Comparison of ENCODE assay signal across 19 mouse cellular contexts in genomic region chr9:107453151-107453550, GRCm38 (mm10). TPM values are rescaled to one million over a fixed set of nuclear protein-coding genes. Genes with fewer than 3 reads are reported as not detected.
DNase-seq lines count a peak whose midpoint lies in the region; ATAC-seq and TF ChIP-seq lines count a peak whose summit lies in the region.
"Had no signal": no experiment of that assay in that cellular context is flagged by ENCODE, and none has a peak within 500 bp of the region (broad histone marks: within the 10 kb centered on the region; RNA-seq: fewer than 3 reads in every experiment).

No protein-coding gene starts in this region.

- H3K36me3 ChIP-seq in hindbrain, embryonic 12.5 days = no peaks in the 10 kb centered on the region
- H3K36me3 ChIP-seq in hindbrain, embryonic 14.5 days (replicated peaks; ENCODE audit: control insufficient read depth, insufficient read depth) = no peaks in the 10 kb centered on the region
- no peaks in the 10 kb centered on the region for H3K36me3 ChIP-seq in lung, embryonic 16.5 days (ENCODE audit: control insufficient read depth, insufficient read depth, low read length)
- H3K36me3 ChIP-seq in liver, postnatal 0 days (replicated peaks; ENCODE audit: insufficient read depth, low read length) = no peaks in the 10 kb centered on the region
- no peaks in the 10 kb centered on the region for H3K36me3 ChIP-seq in stomach, embryonic 15.5 days
- H3K36me3 ChIP-seq: embryonic facial prominence, embryonic 15.5 days; heart, embryonic 12.5 days; hindbrain, embryonic 15.5 days; intestine, embryonic 15.5 days; limb, embryonic 15.5 days had no signal

- no peaks in the 10 kb centered on the region for H3K27me3 ChIP-seq in hindbrain, embryonic 12.5 days
- H3K27me3 ChIP-seq in hindbrain, embryonic 14.5 days (ENCODE audit: control insufficient read depth, insufficient read depth, low read length) = no peaks in the 10 kb centered on the region
- H3K27me3 ChIP-seq in lung, embryonic 16.5 days (ENCODE audit: control insufficient read depth, insufficient read depth, low read depth, low read length) = no peaks in the 10 kb centered on the region
- H3K27me3 ChIP-seq in liver, postnatal 0 days (ENCODE audit: insufficient read depth, low read length) = 0 out of 2 replicates have a peak, but pooled peaks cover 2% of the 10 kb centered on the region
- H3K27me3 ChIP-seq in stomach, embryonic 15.5 days (replicated peaks) = no peaks in the 10 kb centered on the region; the same call in 1 of the 2 replicates
- H3K27me3 ChIP-seq: hindbrain, embryonic 15.5 days; intestine, embryonic 15.5 days had no signal

- no peak overlapping the region for H3K9ac ChIP-seq in hindbrain, embryonic 12.5 days
- H3K9ac ChIP-seq in hindbrain, embryonic 14.5 days = no peak overlapping the region
- H3K9ac ChIP-seq in lung, embryonic 16.5 days (ENCODE audit: low read length) = no peak overlapping the region
- no peak overlapping the region for H3K9ac ChIP-seq in liver, postnatal 0 days (replicated peaks)
- no peak overlapping the region for H3K9ac ChIP-seq in stomach, embryonic 15.5 days
- H3K9ac ChIP-seq: embryonic facial prominence, embryonic 15.5 days; heart, embryonic 12.5 days; hindbrain, embryonic 15.5 days; intestine, embryonic 15.5 days; limb, embryonic 15.5 days had no signal

- no peak overlapping the region for H3K4me3 ChIP-seq in hindbrain, embryonic 12.5 days
- H3K4me3 ChIP-seq in hindbrain, embryonic 14.5 days (replicated peaks; ENCODE audit: low read length) = no peak overlapping the region
- no peak overlapping the region for H3K4me3 ChIP-seq in lung, embryonic 16.5 days (ENCODE audit: low read length)
- H3K4me3 ChIP-seq in lung, adult 2 months (replicated peaks; ENCODE audit: extremely low read depth, low read depth, low read length) = no peak overlapping the region
- H3K4me3 ChIP-seq in liver, postnatal 0 days (ENCODE audit: low read depth, low read length) = no peak overlapping the region
- no peak overlapping the region for H3K4me3 ChIP-seq in stomach, embryonic 15.5 days (replicated peaks)
- H3K4me3 ChIP-seq: embryonic facial prominence, embryonic 15.5 days; heart, embryonic 12.5 days; hindbrain, embryonic 15.5 days; intestine, embryonic 15.5 days; limb, embryonic 15.5 days had no signal

- no peaks in the 10 kb centered on the region for H3K9me3 ChIP-seq in hindbrain, embryonic 12.5 days (replicated peaks)
- H3K9me3 ChIP-seq in hindbrain, embryonic 14.5 days (ENCODE audit: control insufficient read depth, low read length) = no peaks in the 10 kb centered on the region
- no peaks in the 10 kb centered on the region for H3K9me3 ChIP-seq in lung, embryonic 16.5 days (ENCODE audit: control insufficient read depth, low read length)
- H3K9me3 ChIP-seq in liver, postnatal 0 days (ENCODE audit: low read length) = no peaks in the 10 kb centered on the region
- H3K9me3 ChIP-seq in stomach, embryonic 15.5 days = no peaks in the 10 kb centered on the region
- H3K9me3 ChIP-seq: embryonic facial prominence, embryonic 15.5 days; heart, embryonic 12.5 days; hindbrain, embryonic 15.5 days; intestine, embryonic 15.5 days; limb, embryonic 15.5 days had no signal

- DNase-seq in hindbrain, embryonic 14.5 days (ENCODE audit: low spot score) = no peak
- no peak for DNase-seq in lung, adult 2 months
- DNase-seq in liver, postnatal 0 days = peak; percentile 36
- DNase-seq in urinary bladder, postnatal 10 days (ENCODE audit: low spot score) = no peak
- DNase-seq: adrenal gland, adult 2 months; cerebellum, adult 11 months; cerebellum, adult 9-11 months; gastrocnemius, postnatal 10 days; left cerebral cortex, postnatal 4 days had no signal

- no peak overlapping the region for H3K4me2 ChIP-seq in hindbrain, embryonic 12.5 days (replicated peaks)
- H3K4me2 ChIP-seq in hindbrain, embryonic 14.5 days (replicated peaks) = no peak overlapping the region
- H3K4me2 ChIP-seq in lung, embryonic 16.5 days (ENCODE audit: low read depth, low read length) = no peak overlapping the region
- no peak overlapping the region for H3K4me2 ChIP-seq in liver, postnatal 0 days (ENCODE audit: low read depth, low read length)
- 0 out of 2 replicates have a peak overlapping the region, but pooled peaks have one; percentile 16 for H3K4me2 ChIP-seq in stomach, embryonic 15.5 days
- H3K4me2 ChIP-seq: embryonic facial prominence, embryonic 15.5 days; heart, embryonic 12.5 days; hindbrain, embryonic 15.5 days; intestine, embryonic 15.5 days; limb, embryonic 15.5 days had no signal

- ATAC-seq in hindbrain, embryonic 12.5 days (ENCODE audit: low FRiP score) = no peak
- no peak for ATAC-seq in hindbrain, embryonic 14.5 days (ENCODE audit: low FRiP score)
- peak; percentile 44; the same call in 1 of the 2 replicates for ATAC-seq in lung, embryonic 16.5 days (ENCODE audit: low read depth)
- no peak for ATAC-seq in liver, postnatal 0 days
- ATAC-seq in stomach, embryonic 15.5 days (ENCODE audit: insufficient read depth, low FRiP score, low read depth) = peak; percentile 37
- ATAC-seq: forebrain, embryonic 16.5 days; intestine, embryonic 15.5 days; Patski had no signal

- TF ChIP-seq EP300 in liver, postnatal 0 days (IDR thresholded peaks at IDR 0.05; ENCODE audit: low read depth) = no peak

- 0 out of 2 replicates have a peak overlapping the region, but pooled peaks have one; percentile 66 for H3K27ac ChIP-seq in hindbrain, embryonic 12.5 days
- H3K27ac ChIP-seq in hindbrain, embryonic 14.5 days = no peak overlapping the region
- no peak overlapping the region for H3K27ac ChIP-seq in lung, embryonic 16.5 days (ENCODE audit: low read length)
- no peak overlapping the region for H3K27ac ChIP-seq in liver, postnatal 0 days (ENCODE audit: low read depth)
- no peak overlapping the region for H3K27ac ChIP-seq in stomach, embryonic 15.5 days
- H3K27ac ChIP-seq: embryonic facial prominence, embryonic 15.5 days; hindbrain, embryonic 15.5 days; intestine, embryonic 15.5 days; limb, embryonic 15.5 days had no signal

- peaks cover 46% of the 10 kb centered on the region for H3K4me1 ChIP-seq in hindbrain, embryonic 12.5 days
- peaks cover 28% of the 10 kb centered on the region for H3K4me1 ChIP-seq in hindbrain, embryonic 14.5 days (replicated peaks; ENCODE audit: control insufficient read depth, insufficient read depth, low read length)
- H3K4me1 ChIP-seq in lung, embryonic 16.5 days (replicated peaks; ENCODE audit: control insufficient read depth, insufficient read depth, low read length) = peaks cover 18% of the 10 kb centered on the region
- H3K4me1 ChIP-seq in lung, adult 2 months (ENCODE audit: control insufficient read depth, insufficient read depth, low read length) = no peaks in the 10 kb centered on the region
- no peaks in the 10 kb centered on the region for H3K4me1 ChIP-seq in liver, postnatal 0 days (ENCODE audit: insufficient read depth)
- peaks cover 17% of the 10 kb centered on the region for H3K4me1 ChIP-seq in stomach, embryonic 15.5 days
- H3K4me1 ChIP-seq: embryonic facial prominence, embryonic 15.5 days; limb, embryonic 15.5 days had no signal

- no peak for TF ChIP-seq POLR2A in lung, adult 2 months (IDR thresholded peaks at IDR 0.05; ENCODE audit: borderline replicate concordance, extremely low read depth, low read depth, low read length)

- TF ChIP-seq CTCF in lung, adult 2 months (IDR thresholded peaks at IDR 0.05; ENCODE audit: insufficient read depth, low read length) = no peak
- 0 out of 2 replicates have a peak, but pooled peaks have one; percentile 29 for TF ChIP-seq CTCF in liver, postnatal 0 days (IDR thresholded peaks at IDR 0.05; ENCODE audit: low read depth)

- 84% methylated on average over 8 of the region's 8 CpGs for WGBS in hindbrain, embryonic 12.5 days
- WGBS in hindbrain, embryonic 14.5 days = 88% methylated on average over 8 of the region's 8 CpGs
- 55% methylated on average over 8 of the region's 8 CpGs for WGBS in lung, embryonic 16.5 days
- WGBS in lung, adult 2 months = 57% methylated on average over 8 of the region's 8 CpGs
- 50% methylated on average over 8 of the region's 8 CpGs for WGBS in liver, postnatal 0 days (ENCODE audit: insufficient replicate concordance)
- WGBS in stomach, embryonic 15.5 days = 64% methylated on average over 8 of the region's 8 CpGs

RNA-seq across cellular contexts. Expression of gene Cacna2d2, which starts 53.7 kb away (rescaled TPM):
- polyA plus RNA-seq in hindbrain, embryonic 12.5 days (2016; fragmentation: Nextera tagmentation; extraction: Ambion mirVana) = 4.6 and 4.7 TPM in 2 replicates
- polyA plus RNA-seq in hindbrain, embryonic 14.5 days (2014; fragmentation: Nextera tagmentation; extraction: Ambion mirVana) = 6.8 and 7.7 TPM in 2 replicates
- 0.38 and 0.60 TPM in 2 replicates for polyA plus RNA-seq in lung, embryonic 16.5 days (2015; fragmentation: Nextera tagmentation; extraction: Ambion mirVana)
- 0.72 and 1.2 TPM in 2 replicates for polyA plus RNA-seq in lung, adult 2 months (2012; rRNA removed)
- polyA plus RNA-seq in liver, postnatal 0 days (2015; fragmentation: Nextera tagmentation; extraction: Ambion mirVana) = not detected in 2 replicates
- polyA plus RNA-seq in stomach, embryonic 15.5 days (2015; fragmentation: Nextera tagmentation; extraction: Ambion mirVana) = 0.23 and 0.27 TPM in 2 replicates

Comparison
In these comparisons a context has a peak if more than half of its experiments do, and no peak if none do; other contexts are left out.
1. ATAC-seq: peak in lung, embryonic 16.5 days (single experiment) and stomach, embryonic 15.5 days (single experiment); none in hindbrain, embryonic 12.5 days (single experiment), hindbrain, embryonic 14.5 days (single experiment) and liver, postnatal 0 days (single experiment).